Mouse (Mus musculus) forebrain, embryonic 16.5 days (tissue): ENCODE results near the gene Abca7. TPM values are rescaled to one million over a fixed set of nuclear protein-coding genes. Genes with fewer than 3 reads are reported as not detected.

ENCODE experiments used
- ATAC-seq: fragments of 200-750 bp; cut with Nextera tagmentation; 2 replicates; pipeline ENCODE4 v1.8.0; 2017; ENCODE audit warnings: mild to moderate bottlenecking, moderate library complexity
- H3K27ac ChIP-seq: fragments of 300-500 bp; sonication (generic); 2 replicates; pipeline ENCODE4 v1.5.1; 2014; ENCODE audit warnings: low read length, control low read depth
- H3K27me3 ChIP-seq: fragments of 300-500 bp; sonication (generic); replicated peaks from 2 replicates; pipeline ENCODE4 v1.6.1; 2014; ENCODE audit warnings: low read length; ENCODE audit not compliant: control insufficient read depth, insufficient read depth
- H3K36me3 ChIP-seq: fragments of 300-500 bp; sonication (generic); 2 replicates; pipeline ENCODE4 v1.6.1; 2014; ENCODE audit not compliant: control insufficient read depth, insufficient read depth
- H3K4me1 ChIP-seq: fragments of 300-500 bp; sonication (generic); replicated peaks from 2 replicates; pipeline ENCODE4 v1.6.1; 2014; ENCODE audit warnings: low read length; ENCODE audit not compliant: control insufficient read depth, insufficient read depth
- H3K4me2 ChIP-seq: fragments of 300-500 bp; sonication (generic); 2 replicates; pipeline ENCODE4 v1.6.1; 2014; ENCODE audit warnings: mild to moderate bottlenecking, low read length, control low read depth
- H3K4me3 ChIP-seq: fragments of 300-500 bp; sonication (generic); replicated peaks from 2 replicates; pipeline ENCODE4 v1.5.1; 2014; ENCODE audit warnings: mild to moderate bottlenecking, low read length, control low read depth
- H3K9ac ChIP-seq: fragments of 300-500 bp; sonication (generic); replicated peaks from 2 replicates; pipeline ENCODE4 v1.6.1; 2014; ENCODE audit warnings: low read depth, low read length, control low read depth
- H3K9me3 ChIP-seq: fragments of 300-500 bp; sonication (generic); 2 replicates; pipeline ENCODE4 v1.6.1; 2016; ENCODE audit warnings: low read length; ENCODE audit not compliant: control insufficient read depth
- WGBS: fragments of 180-500 bp; shearing (Covaris S2); extraction: QIAGEN DNeasy Blood & Tissue Kit; methylation state at CpG from one replicate; pipeline ENCODE4 v1.1.7; 2014; 5-methylcytosine and 5-hydroxymethylcytosine counted together
- polyA plus RNA-seq: library from polyadenylated mRNA; unstranded; fragments of >200 nt; fragmentation: Nextera tagmentation; extraction: Ambion mirVana; gene quantifications from 2 replicates; pipeline ENCODE4 v1.2.1, GENCODE M21; 2015

Abca7 gene
- polyA plus RNA-seq, 1 experiment from 2014 or later = 4.7 TPM

DNA sequence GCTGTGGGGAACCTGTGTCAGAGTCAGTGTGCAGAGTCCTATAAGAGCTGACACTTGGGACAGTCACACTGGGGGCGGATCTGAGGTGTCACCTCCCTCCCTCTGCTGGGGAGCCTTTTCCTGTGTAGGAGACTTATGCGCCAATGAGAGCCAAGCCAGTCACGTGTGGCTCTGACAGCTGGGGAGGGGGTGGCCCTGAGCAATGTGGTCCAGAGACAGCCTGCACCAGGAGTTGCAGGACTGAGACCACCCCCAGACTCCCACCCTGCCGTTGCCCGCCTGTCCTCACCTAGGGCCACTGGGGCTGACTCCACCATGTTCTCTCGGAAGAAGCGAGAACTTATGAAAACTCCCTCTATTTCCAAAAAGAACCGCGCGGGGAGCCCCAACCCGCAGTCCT, 20.2 kb downstream of the Abca7 start, which contains the start of gene Arhgap45:
Gene Arhgap45, plus strand, starts transcription at position 143 of the 400 bp plus-strand sequence.
- peaks cover 65% of the 10 kb centered on the region for H3K27me3 ChIP-seq
- no peaks in the 10 kb centered on the region for H3K4me1 ChIP-seq
- 70% methylated on average over 11 of the region's 11 CpGs for WGBS
- no peak for ATAC-seq
- no peak within 1 kb of the TSS for H3K4me2 ChIP-seq
- H3K27ac ChIP-seq = no peak within 1 kb of the TSS
- H3K36me3 ChIP-seq = no peaks in the 10 kb centered on the region
- H3K9ac ChIP-seq = no peak within 1 kb of the TSS
- no peak within 1 kb of the TSS for H3K4me3 ChIP-seq
- no peaks in the 10 kb centered on the region; the same call in 1 of the 2 replicates for H3K9me3 ChIP-seq

GRCm38 (mm10) chr10:80016931-80017330, 20.6 kb downstream of the Abca7 start:
- H3K9me3 ChIP-seq = no peaks in the 10 kb centered on the region; the same call in 1 of the 2 replicates
- no peaks in the 10 kb centered on the region for H3K4me1 ChIP-seq
- no peak overlapping the region for H3K27ac ChIP-seq
- ATAC-seq = no peak
- no peaks in the 10 kb centered on the region for H3K36me3 ChIP-seq
- H3K4me3 ChIP-seq = no peak overlapping the region
- no peak overlapping the region for H3K4me2 ChIP-seq
- no peak overlapping the region for H3K9ac ChIP-seq
- 84% methylated on average over 10 of the region's 10 CpGs for WGBS
- peaks cover 62% of the 10 kb centered on the region for H3K27me3 ChIP-seq

DNA sequence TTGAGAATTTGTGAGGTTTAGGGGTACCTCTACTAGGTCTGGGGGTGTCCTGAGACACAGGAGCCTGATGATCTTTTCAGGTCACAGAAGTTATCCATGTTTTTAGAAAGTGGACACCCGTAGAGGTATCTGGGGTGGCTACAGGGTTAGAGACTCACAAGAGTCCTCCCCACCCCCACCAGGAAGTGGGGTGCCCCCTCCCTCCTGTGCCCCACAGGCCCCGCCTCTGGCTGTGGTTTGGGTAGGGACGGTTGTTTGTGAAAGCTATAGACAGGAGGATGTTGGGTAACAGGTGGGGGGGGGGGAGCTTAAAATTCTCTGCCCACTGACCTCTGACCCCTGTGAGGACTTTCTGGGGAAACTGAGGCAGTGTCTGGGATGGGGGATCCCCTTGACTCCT, 21.1 kb downstream of the Abca7 start:
- Histone ChIP-seq H3K4me3 (no peak overlapping the region), H3K4me2 (no peak overlapping the region), H3K9me3 (no peaks in the 10 kb centered on the region), H3K36me3 (no peaks in the 10 kb centered on the region), H3K27me3 (peaks cover 58% of the 10 kb centered on the region), H3K9ac (no peak overlapping the region), H3K4me1 (no peaks in the 10 kb centered on the region), H3K27ac (no peak overlapping the region)
- 80% methylated on average over 3 of the region's 3 CpGs for WGBS
- no peak for ATAC-seq

GRCm38 (mm10) chr10:80017771-80018170, 21.5 kb downstream of the Abca7 start:
- Histone ChIP-seq H3K27me3 (peaks cover 54% of the 10 kb centered on the region), H3K4me2 (no peak overlapping the region), H3K36me3 (no peaks in the 10 kb centered on the region), H3K27ac (no peak overlapping the region), H3K4me3 (no peak overlapping the region), H3K9ac (no peak overlapping the region), H3K9me3 (no peaks in the 10 kb centered on the region), H3K4me1 (no peaks in the 10 kb centered on the region)
- no peak for ATAC-seq
- 80% methylated on average over 14 of the region's 14 CpGs for WGBS

GRCm38 (mm10) chr10:80018739-80019297, 22.5 kb downstream of the Abca7 start:
- no peaks in the 10 kb centered on the region for H3K9me3 ChIP-seq
- no peak overlapping the region for H3K4me3 ChIP-seq
- ATAC-seq = no peak
- no peaks in the 10 kb centered on the region for H3K4me1 ChIP-seq
- no peak overlapping the region for H3K27ac ChIP-seq
- H3K27me3 ChIP-seq = peaks cover 44% of the 10 kb centered on the region
- H3K4me2 ChIP-seq = no peak overlapping the region
- H3K36me3 ChIP-seq = no peaks in the 10 kb centered on the region
- no peak overlapping the region for H3K9ac ChIP-seq
- WGBS = 9% methylated on average over 15 of the region's 15 CpGs

DNA sequence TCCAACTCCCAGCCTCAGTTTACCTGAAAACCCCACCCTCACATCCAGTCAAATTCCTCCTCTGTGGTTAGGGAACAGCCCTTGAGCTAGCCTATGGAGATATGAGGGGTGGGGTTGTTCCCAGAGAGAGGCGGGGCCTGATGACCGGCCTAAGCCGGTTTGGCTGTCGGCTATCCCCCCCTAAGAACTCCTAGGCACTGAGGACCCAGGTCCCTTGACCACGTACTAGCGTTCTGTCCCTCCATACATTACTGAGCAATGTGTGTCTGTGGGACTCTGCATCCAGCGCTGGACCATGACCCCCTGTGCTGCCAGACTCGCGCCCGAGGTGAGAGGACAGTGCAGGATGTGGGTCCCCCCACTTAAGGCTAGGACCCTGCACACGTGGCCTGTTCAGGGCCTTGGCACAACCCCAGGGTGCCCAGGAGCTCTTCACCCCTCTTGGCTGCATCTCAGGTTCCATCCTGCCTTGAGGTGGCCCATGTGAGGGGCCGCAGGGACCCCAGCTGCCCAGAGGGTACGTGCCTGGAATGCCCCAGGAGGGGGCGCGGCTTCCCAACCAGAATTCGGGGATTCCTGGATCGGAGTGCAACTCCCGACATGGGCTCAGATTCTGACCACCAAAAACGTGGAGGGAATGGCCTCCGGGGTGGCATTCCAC, 23.3 kb downstream of the Abca7 start:
- no peaks in the 10 kb centered on the region for H3K4me1 ChIP-seq
- no peaks in the 10 kb centered on the region for H3K9me3 ChIP-seq
- H3K27ac ChIP-seq = no peak overlapping the region
- peak overlapping the region; percentile 31; the same call in 1 of the 2 replicates for H3K9ac ChIP-seq
- no peak for ATAC-seq
- H3K36me3 ChIP-seq = no peaks in the 10 kb centered on the region
- no peak overlapping the region for H3K4me2 ChIP-seq
- H3K4me3 ChIP-seq = no peak overlapping the region
- 5% methylated on average over 20 of the region's 20 CpGs for WGBS
- peaks cover 36% of the 10 kb centered on the region for H3K27me3 ChIP-seq

- no peaks in the 10 kb centered on the region for H3K4me1 ChIP-seq
- no peaks in the 10 kb centered on the region for H3K36me3 ChIP-seq
- WGBS = 20% methylated on average over 11 of the region's 11 CpGs
- no peaks in the 10 kb centered on the region for H3K9me3 ChIP-seq
- no peak overlapping the region for H3K4me2 ChIP-seq
- H3K27me3 ChIP-seq = peaks cover 30% of the 10 kb centered on the region
- no peak overlapping the region for H3K27ac ChIP-seq
- no peak overlapping the region for H3K4me3 ChIP-seq
- H3K9ac ChIP-seq = no peak overlapping the region
- no peak for ATAC-seq
Observed at GRCm38 (mm10) chr10:80020191-80020590, 23.9 kb downstream of the Abca7 start.

GRCm38 (mm10) chr10:80020603-80021319, 24.5 kb downstream of the Abca7 start:
- no peaks in the 10 kb centered on the region for H3K9me3 ChIP-seq
- no peak overlapping the region for H3K4me2 ChIP-seq
- H3K4me1 ChIP-seq = no peaks in the 10 kb centered on the region
- no peaks in the 10 kb centered on the region for H3K36me3 ChIP-seq
- no peak overlapping the region for H3K9ac ChIP-seq
- H3K27ac ChIP-seq = no peak overlapping the region
- H3K27me3 ChIP-seq = peaks cover 27% of the 10 kb centered on the region
- WGBS = 82% methylated on average over 18 of the region's 18 CpGs
- H3K4me3 ChIP-seq = no peak overlapping the region
- no peak for ATAC-seq

- ATAC-seq = no peak
- Histone ChIP-seq H3K9me3 (no peaks in the 10 kb centered on the region), H3K4me2 (no peak overlapping the region), H3K27me3 (peaks cover 21% of the 10 kb centered on the region), H3K4me3 (no peak overlapping the region), H3K4me1 (no peaks in the 10 kb centered on the region), H3K9ac (no peak overlapping the region), H3K36me3 (no peaks in the 10 kb centered on the region), H3K27ac (no peak overlapping the region)
- WGBS = 93% methylated on average over 13 of the region's 13 CpGs
Observed at GRCm38 (mm10) chr10:80021320-80021641, 25.0 kb downstream of the Abca7 start.
